Mouse (Mus musculus): ENCODE data around the gene Prdx3. TPM values are rescaled to one million over a fixed set of nuclear protein-coding genes. Genes with fewer than 3 reads are reported as not detected.

The Prdx3 gene
- 54.0 TPM for total RNA-seq (2023)

DNA sequence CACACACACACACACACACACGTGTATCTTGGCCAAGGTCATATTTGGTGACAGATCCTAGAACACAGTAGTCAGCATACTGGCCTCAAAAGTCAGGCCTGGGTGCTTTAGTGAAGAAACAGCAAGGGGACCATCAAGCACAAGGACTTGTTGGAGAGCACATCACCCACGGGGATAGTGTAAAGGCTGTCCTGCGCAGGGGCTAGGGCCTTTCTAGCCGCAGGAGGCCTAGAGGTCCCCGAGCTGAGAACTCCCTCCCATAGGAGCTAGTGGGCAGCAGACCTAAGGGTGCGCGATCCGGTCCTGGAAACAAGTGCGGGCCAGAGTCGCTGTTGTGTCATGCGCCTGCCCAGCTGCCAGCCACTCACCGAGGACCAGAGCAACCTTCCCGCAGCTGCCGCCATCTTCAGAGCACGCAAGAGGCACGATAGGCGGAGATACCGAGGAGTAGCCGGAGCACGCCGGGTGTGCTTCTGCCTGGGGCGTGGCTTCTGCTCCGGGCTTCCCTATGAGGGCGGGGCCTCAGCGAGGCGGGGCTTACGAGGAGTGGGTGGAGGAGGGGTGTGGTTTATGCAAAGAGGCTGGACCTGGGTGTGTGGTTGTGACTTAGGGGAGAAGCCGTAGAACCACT is at the start of gene Prdx3:
Prdx3 (minus strand) TSS at position 493 of the 631 bp plus-strand sequence.

DNA sequence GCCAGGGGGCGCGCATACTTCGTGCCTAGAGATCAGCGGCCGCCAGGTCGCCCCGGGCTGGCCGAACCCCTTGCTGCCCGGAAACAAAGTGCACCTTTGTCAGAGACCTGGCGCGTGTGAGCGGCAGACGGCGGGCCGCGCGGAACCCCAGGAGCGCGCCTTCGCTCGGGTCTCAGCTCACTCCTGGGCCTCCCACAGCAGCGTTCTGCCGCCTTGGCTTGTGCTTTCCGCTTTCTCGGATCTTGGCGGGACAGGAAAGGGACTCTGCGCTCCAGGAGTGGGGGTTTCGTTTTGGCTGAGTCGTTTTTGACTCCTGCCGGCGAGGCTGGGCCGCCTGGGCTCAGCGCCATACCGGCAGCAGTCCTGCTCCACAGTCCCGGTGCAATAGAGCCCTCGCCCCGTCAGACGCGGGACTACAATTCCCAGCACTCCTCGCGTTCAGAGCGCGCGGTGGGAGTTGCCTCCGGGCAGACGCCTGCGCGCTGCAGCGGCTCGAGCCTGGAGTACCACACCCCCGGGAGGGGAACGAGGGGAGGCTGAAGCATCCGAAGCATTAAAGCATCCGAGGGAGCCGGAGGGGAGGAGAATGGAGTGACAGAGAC is 15.5 kb upstream of the Prdx3 start, which contains the start of gene Grk5:
Grk5 (plus strand) TSS at position 36 of the 602 bp plus-strand sequence.

DNA sequence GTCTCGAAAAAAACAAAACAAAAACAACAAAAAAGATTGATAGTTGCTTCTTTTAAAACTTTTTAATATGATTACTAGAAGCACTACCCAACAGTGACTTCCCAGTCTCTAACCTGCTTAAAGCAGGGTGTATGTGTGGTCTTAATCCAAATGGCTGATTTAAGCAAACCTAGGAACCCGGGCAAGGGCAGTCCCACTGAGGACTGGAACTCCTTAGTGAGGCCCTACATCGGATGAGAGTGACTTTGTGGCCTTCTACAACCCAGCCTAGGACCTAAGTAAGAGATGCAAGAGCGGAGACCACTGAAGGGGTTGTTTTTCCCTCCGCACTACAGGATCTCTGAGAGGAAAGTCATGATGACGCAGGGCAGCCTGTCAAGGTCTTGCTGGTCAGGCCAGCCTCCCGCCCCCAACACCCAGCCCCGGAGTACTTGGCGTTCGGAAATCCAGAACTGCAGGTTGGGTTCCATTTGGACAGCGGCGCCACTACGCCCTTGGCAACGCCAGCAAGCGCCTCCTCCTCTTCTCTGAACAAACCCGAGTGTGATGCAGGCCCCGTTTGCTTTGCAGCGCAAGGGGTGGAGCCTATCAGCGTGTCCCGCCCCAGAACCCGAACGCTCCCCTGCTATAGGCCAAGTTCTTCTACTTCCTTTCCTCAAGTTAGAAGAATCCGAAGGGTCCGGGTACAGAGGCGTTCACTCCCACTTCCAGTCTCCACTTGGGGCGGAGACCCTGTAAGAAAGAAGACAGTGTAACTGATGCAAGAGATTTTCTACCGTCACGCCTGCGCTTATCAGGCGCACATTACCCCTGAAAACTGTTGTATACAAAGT is 13.3 kb downstream of the Prdx3 start, which contains the start of gene Sfxn4:
Sfxn4 (minus strand) TSS at position 612 of the 833 bp plus-strand sequence.

Other genes starting within 250 kb of the Prdx3 start
- gene Nanos1, start 118.6 kb downstream of the Prdx3 start, total RNA-seq (2023): 3.5 TPM
- gene Eif3a, start 83.9 kb downstream of the Prdx3 start, total RNA-seq (2023): 210 TPM
- gene Fam45a, start 63.0 kb downstream of the Prdx3 start, total RNA-seq (2023): 23.6 TPM
- gene Sfxn4, start 13.1 kb downstream of the Prdx3 start, total RNA-seq (2023): 5.7 TPM
- 5.9 TPM for gene Grk5, start 15.2 kb upstream of the Prdx3 start, total RNA-seq (2023)

Measured in CD8-positive naive resting alpha-beta T cell, adult 57 days (primary cell).